Mouse (Mus musculus) ES-Bruce4 (cell line): ENCODE data around the gene Igfbp3. TPM values are rescaled to one million over a fixed set of nuclear protein-coding genes. Genes with fewer than 3 reads are reported as not detected.

ENCODE experiments used
- H3K27ac ChIP-seq: 2 replicates; pipeline ENCODE4 v1.5.1; 2012; ENCODE audit warnings: low read length, inconsistent platforms; ENCODE audit not compliant: insufficient read depth
- H3K27me3 ChIP-seq: 2 replicates; pipeline ENCODE4 v1.6.1; 2012; ENCODE audit warnings: mild to moderate bottlenecking, low read length, inconsistent platforms; ENCODE audit not compliant: control insufficient read depth, poor library complexity, insufficient read depth, severe bottlenecking
- H3K36me3 ChIP-seq: 2 replicates; pipeline ENCODE4 v1.6.1; 2012; ENCODE audit warnings: inconsistent platforms, mild to moderate bottlenecking, low read length, moderate library complexity; ENCODE audit not compliant: control insufficient read depth, poor library complexity, insufficient read depth, severe bottlenecking
- H3K4me1 ChIP-seq: one replicate; pipeline ENCODE4 v1.8.1; 2011; ENCODE audit warnings: low read length; ENCODE audit not compliant: control insufficient read depth, insufficient read depth
- H3K4me3 ChIP-seq: 2 replicates; pipeline ENCODE4 v1.5.1; 2011; ENCODE audit warnings: low read depth, mild to moderate bottlenecking, low read length
- H3K9ac ChIP-seq: 2 replicates; pipeline ENCODE4 v1.6.1; 2012; ENCODE audit warnings: low read depth, mild to moderate bottlenecking, inconsistent platforms; ENCODE audit not compliant: poor library complexity, severe bottlenecking
- H3K9me3 ChIP-seq: replicated peaks from 2 replicates; pipeline ENCODE4 v1.6.1; 2012; ENCODE audit warnings: mild to moderate bottlenecking, low read length, inconsistent platforms; ENCODE audit not compliant: control insufficient read depth, poor library complexity, insufficient read depth, severe bottlenecking
- CTCF ChIP-seq: IDR thresholded peaks from one replicate; pipeline ENCODE4 v1.8.1; 2011; ENCODE audit warnings: low read depth, low read length
- EP300 ChIP-seq: IDR thresholded peaks from 2 replicates; pipeline ENCODE4 v1.6.1; 2011; ENCODE audit warnings: low read depth, low read length; ENCODE audit not compliant: insufficient read depth
- POLR2A ChIP-seq: IDR thresholded peaks from one replicate; pipeline ENCODE4 v1.8.1; 2011; ENCODE audit warnings: low read length; ENCODE audit not compliant: insufficient read depth
- polyA plus RNA-seq: library from polyadenylated mRNA; stranded (reverse); fragments of >200 nt; gene quantifications from 2 replicates; pipeline ENCODE4 v1.2.4, GENCODE M21; 2011; ENCODE audit warnings: low read depth; ENCODE audit not compliant: missing spikeins, insufficient read depth, insufficient read length

Igfbp3 gene
- polyA plus RNA-seq, 1 experiment = 168 TPM

DNA sequence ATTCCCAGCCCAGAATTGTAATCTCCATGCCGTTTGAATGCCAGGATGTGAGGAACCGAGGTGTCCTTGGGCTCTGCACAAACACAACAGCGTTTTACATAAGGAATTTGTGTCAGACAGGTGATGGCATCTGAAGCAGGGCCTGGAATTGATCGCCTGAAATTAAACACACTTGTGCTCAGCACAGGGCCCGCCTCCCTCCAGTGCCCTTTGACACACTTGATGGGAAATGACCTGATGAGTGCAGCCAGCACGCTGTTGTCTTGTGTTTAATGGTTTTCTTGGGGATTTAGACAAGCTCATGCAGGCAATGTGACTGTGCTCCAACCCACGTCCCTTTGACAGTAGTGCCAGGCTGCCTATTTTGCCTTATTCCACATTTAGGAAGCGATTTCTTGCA, 26.3 kb downstream of the Igfbp3 start:
- H3K9ac ChIP-seq = no peak overlapping the region
- no peaks in the 10 kb centered on the region for H3K36me3 ChIP-seq
- TF ChIP-seq CTCF = no peak
- TF ChIP-seq EP300 = no peak
- TF ChIP-seq POLR2A = no peak
- H3K27me3 ChIP-seq = no peaks in the 10 kb centered on the region
- H3K9me3 ChIP-seq = no peaks in the 10 kb centered on the region
- H3K4me3 ChIP-seq = no peak overlapping the region
- no peak overlapping the region for H3K27ac ChIP-seq
- no peaks in the 10 kb centered on the region for H3K4me1 ChIP-seq

- Histone ChIP-seq H3K27me3 (no peaks in the 10 kb centered on the region), H3K27ac (no peak overlapping the region), H3K9me3 (0 out of 2 replicates have a peak, but pooled peaks cover 3% of the 10 kb centered on the region), H3K4me1 (no peaks in the 10 kb centered on the region), H3K4me3 (no peak overlapping the region), H3K36me3 (no peaks in the 10 kb centered on the region), H3K9ac (no peak overlapping the region)
- no peak for TF ChIP-seq CTCF
- TF ChIP-seq EP300 = no peak
- TF ChIP-seq POLR2A = no peak
These were observed 29.3 kb downstream of the Igfbp3 start for GRCm38 (mm10) chr11:7184420-7184819.

DNA sequence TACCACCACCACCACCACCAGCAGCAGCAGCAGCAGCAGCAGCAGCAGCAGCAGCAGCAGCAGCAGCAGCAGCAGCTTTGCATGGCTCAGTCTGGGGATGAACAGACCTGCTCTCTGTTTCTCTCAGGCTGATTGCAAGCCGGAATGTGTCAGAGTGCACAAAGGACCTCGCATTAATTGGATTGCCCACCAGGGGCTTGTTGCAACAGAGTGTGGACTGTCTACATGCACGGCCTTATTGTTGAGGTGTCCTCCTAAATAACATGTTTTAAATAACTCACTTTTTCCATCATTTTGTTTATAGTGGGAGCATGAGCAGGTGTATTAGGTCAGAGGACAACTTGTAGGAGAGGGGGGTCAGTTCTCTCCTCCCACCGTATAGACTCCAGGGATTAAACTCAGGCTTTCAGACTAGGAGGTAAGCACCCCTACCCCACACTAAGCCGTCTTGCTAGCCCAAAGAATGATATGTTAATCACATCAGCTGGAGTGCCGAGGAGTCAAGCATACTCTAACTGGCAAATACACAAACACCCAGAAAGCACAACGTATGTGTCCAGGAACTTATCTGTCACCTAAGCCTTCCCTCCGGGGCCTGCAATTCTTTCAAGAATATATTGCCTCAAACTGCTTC, 31.2 kb downstream of the Igfbp3 start:
- Histone ChIP-seq H3K27ac (no peak overlapping the region), H3K36me3 (no peaks in the 10 kb centered on the region), H3K4me1 (no peaks in the 10 kb centered on the region), H3K9me3 (0 out of 2 replicates have a peak, but pooled peaks cover 3% of the 10 kb centered on the region), H3K9ac (no peak overlapping the region), H3K27me3 (no peaks in the 10 kb centered on the region), H3K4me3 (no peak overlapping the region)
- no peak for TF ChIP-seq POLR2A
- no peak for TF ChIP-seq EP300
- TF ChIP-seq CTCF = no peak

DNA sequence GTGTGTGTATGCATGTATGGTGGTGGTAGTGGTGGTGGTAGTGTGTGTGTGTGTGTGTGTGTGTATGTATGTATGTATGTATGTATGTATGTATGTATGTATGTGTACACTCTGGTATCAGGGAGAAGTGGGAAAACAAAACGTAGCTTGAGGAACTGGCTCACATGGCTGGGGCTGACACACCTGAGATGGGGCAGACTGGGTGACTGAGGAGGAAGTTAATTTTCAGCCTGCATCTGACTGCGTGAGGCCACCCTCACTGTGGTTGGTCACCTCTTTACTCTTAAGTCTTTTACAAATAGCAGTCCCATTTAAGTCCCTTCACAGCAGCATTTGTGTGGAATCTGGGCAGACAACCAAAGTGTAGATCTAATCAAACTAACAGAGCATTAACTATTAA, 34.4 kb downstream of the Igfbp3 start:
- H3K4me3 ChIP-seq = no peak overlapping the region
- H3K27ac ChIP-seq = no peak overlapping the region
- no peak overlapping the region for H3K9ac ChIP-seq
- no peaks in the 10 kb centered on the region for H3K27me3 ChIP-seq
- TF ChIP-seq EP300 (no peak), POLR2A (no peak), CTCF (no peak)
- no peaks in the 10 kb centered on the region for H3K4me1 ChIP-seq
- H3K36me3 ChIP-seq = no peaks in the 10 kb centered on the region
- 0 out of 2 replicates have a peak, but pooled peaks cover 3% of the 10 kb centered on the region for H3K9me3 ChIP-seq

- Histone ChIP-seq H3K27ac (no peak overlapping the region), H3K36me3 (no peaks in the 10 kb centered on the region), H3K9ac (no peak overlapping the region), H3K4me1 (no peaks in the 10 kb centered on the region), H3K4me3 (no peak overlapping the region), H3K9me3 (0 out of 2 replicates have a peak, but pooled peaks cover 3% of the 10 kb centered on the region), H3K27me3 (no peaks in the 10 kb centered on the region)
- no peak for TF ChIP-seq CTCF
- no peak for TF ChIP-seq EP300
- TF ChIP-seq POLR2A = no peak
These were observed 35.0 kb downstream of the Igfbp3 start for GRCm38 (mm10) chr11:7178724-7179123.

- Histone ChIP-seq H3K36me3 (no peaks in the 10 kb centered on the region), H3K9me3 (no peaks in the 10 kb centered on the region), H3K9ac (no peak overlapping the region), H3K4me1 (no peaks in the 10 kb centered on the region), H3K4me3 (no peak overlapping the region), H3K27me3 (no peaks in the 10 kb centered on the region), H3K27ac (no peak overlapping the region)
- TF ChIP-seq EP300 = no peak
These were observed 40.1 kb downstream of the Igfbp3 start for GRCm38 (mm10) chr11:7173664-7174063.
